Mouse (Mus musculus) midbrain, embryonic 12.5 days (tissue): ENCODE data around the gene Cd248. TPM values are rescaled to one million over a fixed set of nuclear protein-coding genes. Genes with fewer than 3 reads are reported as not detected.

Experiments
- ATAC-seq: fragments of 200-750 bp; cut with Nextera tagmentation; 2 replicates; pipeline ENCODE4 v1.8.0; 2017; ENCODE audit warnings: low read depth, moderate TSS enrichment, moderate library complexity; ENCODE audit not compliant: low FRiP score
- H3K27ac ChIP-seq: fragments of 300-500 bp; sonication (generic); replicated peaks from 2 replicates; pipeline ENCODE4 v1.5.1; 2016; ENCODE audit warnings: mild to moderate bottlenecking
- H3K27me3 ChIP-seq: fragments of 300-500 bp; sonication (generic); 2 replicates; pipeline ENCODE4 v1.6.1; 2016; ENCODE audit warnings: mild to moderate bottlenecking
- H3K36me3 ChIP-seq: fragments of 300-500 bp; sonication (generic); 2 replicates; pipeline ENCODE4 v1.6.1; 2016
- H3K4me1 ChIP-seq: fragments of 300-500 bp; sonication (generic); 2 replicates; pipeline ENCODE4 v1.6.1; 2016
- H3K4me2 ChIP-seq: fragments of 300-500 bp; sonication (generic); replicated peaks from 2 replicates; pipeline ENCODE4 v1.6.1; 2016; ENCODE audit warnings: mild to moderate bottlenecking, moderate library complexity
- H3K4me3 ChIP-seq: fragments of 300-500 bp; sonication (generic); 2 replicates; pipeline ENCODE4 v1.5.1; 2016; ENCODE audit warnings: mild to moderate bottlenecking
- H3K9ac ChIP-seq: fragments of 300-500 bp; sonication (generic); replicated peaks from 2 replicates; pipeline ENCODE4 v1.6.1; 2016; ENCODE audit warnings: mild to moderate bottlenecking, moderate library complexity
- H3K9me3 ChIP-seq: fragments of 300-500 bp; sonication (generic); 2 replicates; pipeline ENCODE4 v1.6.1; 2016; ENCODE audit warnings: mild to moderate bottlenecking
- WGBS: fragments of 180-500 bp; shearing (Covaris S2); methylation state at CpG from one replicate; pipeline ENCODE4 v1.1.7; 2016; 5-methylcytosine and 5-hydroxymethylcytosine counted together
- polyA plus RNA-seq: library from polyadenylated mRNA; unstranded; fragments of >200 nt; fragmentation: Nextera tagmentation; extraction: Ambion mirVana; gene quantifications from 2 replicates; pipeline ENCODE4 v1.2.1, GENCODE M21; 2016

The Cd248 gene
- polyA plus RNA-seq, 1 experiment from 2014 or later, result 31.5 TPM

DNA sequence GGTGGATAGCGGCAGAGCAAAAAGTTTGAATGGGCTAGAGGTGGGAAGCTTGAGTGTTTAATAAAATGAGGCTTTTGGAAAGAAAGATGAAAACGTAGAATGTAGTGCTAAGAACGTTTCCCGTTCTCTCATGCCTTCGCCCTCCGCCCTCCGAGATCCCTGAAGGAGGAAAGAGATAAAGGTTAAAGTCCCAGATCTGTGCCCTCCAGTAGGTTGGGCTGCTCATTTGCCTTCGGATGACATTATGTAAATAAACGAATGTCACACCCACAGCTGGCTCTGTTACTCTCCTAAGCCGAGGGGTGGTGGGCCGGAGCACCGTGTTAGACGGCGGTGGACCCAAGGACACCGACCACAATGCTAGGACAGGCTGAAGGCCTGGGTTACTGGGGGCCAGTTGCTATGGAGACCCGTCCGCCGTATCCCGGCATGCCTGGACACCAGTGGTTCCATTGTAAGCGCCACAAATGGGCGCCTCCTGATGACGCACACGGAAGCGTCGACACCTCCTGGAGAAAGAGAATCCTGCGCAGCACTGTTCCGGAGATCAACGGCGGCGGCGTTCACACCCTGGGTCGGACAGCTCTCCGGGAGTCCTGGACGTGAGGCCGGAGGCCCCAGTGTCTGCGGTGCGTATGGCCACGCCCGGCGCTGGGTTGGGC lies 26.9 kb upstream of the Cd248 start, which contains the start of gene Brms1:
Brms1 (plus strand) TSS at position 493 of the 662 bp plus-strand sequence.
- Histone ChIP-seq H3K4me1 (peaks cover 38% of the 10 kb centered on the region), H3K9ac (peak within 1 kb of the TSS; percentile 88), H3K36me3 (peaks cover 22% of the 10 kb centered on the region), H3K27ac (peak within 1 kb of the TSS; percentile 69), H3K4me3 (peak within 1 kb of the TSS; percentile 85), H3K9me3 (no peaks in the 10 kb centered on the region), H3K4me2 (peak within 1 kb of the TSS; percentile 100), H3K27me3 (peaks cover 7% of the 10 kb centered on the region; the same call in 1 of the 2 replicates)
- WGBS, result 7% methylated on average over 40 of the region's 40 CpGs
- ATAC-seq, result peak; percentile 87

DNA sequence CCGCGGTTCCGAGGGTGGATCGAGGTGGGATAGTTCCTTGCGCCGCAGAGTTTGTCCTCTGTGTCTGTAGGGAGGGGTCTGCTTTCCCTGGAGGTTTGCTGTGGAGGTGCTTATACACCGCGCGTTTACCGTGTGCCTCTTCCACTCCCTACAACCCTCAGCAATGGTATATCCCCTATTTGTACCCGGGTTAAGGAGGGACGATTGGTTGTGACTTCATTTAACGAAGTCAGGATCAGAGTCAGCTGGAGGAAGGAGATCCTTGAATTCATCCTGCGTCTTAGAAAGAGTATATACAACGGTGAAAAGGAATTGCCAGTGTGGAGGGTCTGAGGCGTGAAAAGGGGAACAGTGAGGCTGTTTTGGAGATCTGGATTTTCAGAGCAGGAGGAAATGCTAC lies 26.3 kb upstream of the Cd248 start:
- Histone ChIP-seq H3K9me3 (no peaks in the 10 kb centered on the region), H3K27me3 (peaks cover 7% of the 10 kb centered on the region; the same call in 1 of the 2 replicates), H3K27ac (peak overlapping the region; percentile 69), H3K4me3 (peak overlapping the region; percentile 85), H3K4me2 (peak overlapping the region; percentile 100), H3K9ac (peak overlapping the region; percentile 88), H3K36me3 (peaks cover 28% of the 10 kb centered on the region), H3K4me1 (peaks cover 38% of the 10 kb centered on the region)
- 3% methylated on average over 16 of the region's 16 CpGs for WGBS
- no peak for ATAC-seq

DNA sequence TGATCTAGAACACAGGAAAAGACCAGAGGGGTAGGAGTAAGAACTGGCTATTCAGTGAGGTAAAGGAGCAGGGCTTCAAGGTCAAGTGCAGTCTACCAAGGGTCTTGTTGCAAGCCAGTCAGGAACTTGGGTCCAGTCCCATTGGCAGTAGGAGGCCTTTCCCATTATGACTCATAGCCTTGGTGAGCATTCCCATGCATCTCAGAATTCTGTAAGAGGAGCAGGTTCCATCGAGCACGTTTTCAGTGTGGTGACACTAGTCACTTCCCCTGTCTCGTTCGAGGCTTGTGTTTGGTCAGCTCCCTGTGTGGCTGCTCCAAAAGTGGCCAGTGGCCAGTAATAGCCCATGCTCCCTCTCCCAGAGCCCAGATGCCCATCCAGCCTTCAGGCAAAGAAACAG lies 22.3 kb upstream of the Cd248 start:
- no peak overlapping the region for H3K9ac ChIP-seq
- H3K4me2 ChIP-seq, result no peak overlapping the region
- peaks cover 58% of the 10 kb centered on the region for H3K36me3 ChIP-seq
- no peak overlapping the region for H3K4me3 ChIP-seq
- H3K27me3 ChIP-seq, result peaks cover 11% of the 10 kb centered on the region
- H3K9me3 ChIP-seq, result no peaks in the 10 kb centered on the region
- no peak for ATAC-seq
- 86% methylated on average over 4 of the region's 4 CpGs for WGBS
- H3K4me1 ChIP-seq, result peaks cover 32% of the 10 kb centered on the region
- H3K27ac ChIP-seq, result no peak overlapping the region

DNA sequence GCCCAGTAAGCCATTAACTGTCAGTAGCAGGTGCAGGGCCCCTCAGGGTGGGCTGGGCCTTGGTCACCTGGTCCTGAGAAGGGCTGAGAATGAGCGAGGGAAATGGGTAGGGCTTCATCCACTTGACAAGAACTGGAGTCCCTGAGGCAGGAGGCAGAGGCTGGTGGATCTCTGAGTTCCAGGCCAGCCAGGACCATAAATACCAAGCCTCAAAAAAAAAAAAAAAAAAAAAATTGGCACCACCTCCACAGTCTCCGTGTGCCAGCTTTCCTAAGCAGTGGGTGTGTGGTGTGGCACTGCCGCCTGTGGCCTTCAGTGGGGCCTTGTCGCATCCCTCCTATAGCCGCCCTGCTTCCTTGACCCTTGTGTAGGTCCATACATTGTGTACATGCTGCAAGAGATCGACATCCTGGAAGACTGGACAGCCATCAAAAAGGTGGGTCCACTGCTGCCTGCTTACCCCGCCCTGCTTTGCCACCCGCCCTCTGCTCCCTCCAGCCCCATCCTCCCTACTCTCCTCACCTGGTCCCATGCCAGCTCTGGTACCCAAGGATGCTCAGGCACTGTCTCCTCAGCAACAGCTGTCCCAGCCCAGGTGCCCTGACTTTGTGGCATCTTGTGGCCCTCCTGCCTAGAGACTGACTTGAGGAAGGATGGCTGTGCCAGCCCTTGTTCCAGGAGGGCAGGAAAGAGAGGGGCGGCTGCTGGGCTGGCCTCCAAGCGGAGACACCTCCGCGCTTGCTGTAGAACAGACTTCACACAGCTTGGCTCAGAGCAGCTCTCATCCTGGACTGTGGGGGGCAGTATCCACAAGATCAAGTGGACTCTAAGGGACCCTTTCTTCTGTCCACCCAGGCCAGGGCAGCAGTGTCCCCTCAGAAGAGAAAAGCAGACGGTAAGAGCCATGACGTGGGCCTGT lies 19.5 kb upstream of the Cd248 start:
- peaks cover 51% of the 10 kb centered on the region for H3K36me3 ChIP-seq
- no peak for ATAC-seq
- H3K9me3 ChIP-seq, result no peaks in the 10 kb centered on the region
- H3K9ac ChIP-seq, result no peak overlapping the region
- 80% methylated on average over 14 of the region's 14 CpGs for WGBS
- H3K4me2 ChIP-seq, result no peak overlapping the region
- H3K27ac ChIP-seq, result no peak overlapping the region
- H3K4me1 ChIP-seq, result peaks cover 25% of the 10 kb centered on the region
- H3K27me3 ChIP-seq, result peaks cover 39% of the 10 kb centered on the region
- no peak overlapping the region for H3K4me3 ChIP-seq

DNA sequence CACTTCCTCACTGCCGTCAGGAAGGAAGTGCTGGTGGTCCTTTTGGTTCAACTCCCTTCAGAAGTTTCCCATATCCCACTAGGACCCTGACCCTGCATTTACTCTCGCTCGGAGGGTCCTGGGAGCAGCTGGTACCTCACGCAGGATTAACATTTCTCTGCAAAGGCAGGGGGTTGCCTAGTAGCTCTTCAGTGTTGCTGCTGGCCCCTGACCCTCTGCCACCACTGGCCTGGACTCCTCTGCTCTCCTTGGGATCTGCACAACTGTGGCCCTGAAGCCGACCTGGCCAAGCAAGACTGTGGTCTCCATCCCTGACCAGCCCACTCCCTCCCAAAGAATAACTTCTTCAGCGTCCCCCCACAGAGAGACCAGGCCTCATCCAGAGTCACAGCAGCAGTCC lies 18.6 kb upstream of the Cd248 start:
- peaks cover 25% of the 10 kb centered on the region for H3K4me1 ChIP-seq
- WGBS, result 42% methylated on average over 6 of the region's 6 CpGs
- H3K27me3 ChIP-seq, result peaks cover 49% of the 10 kb centered on the region
- H3K9me3 ChIP-seq, result no peaks in the 10 kb centered on the region
- no peak overlapping the region for H3K4me2 ChIP-seq
- ATAC-seq, result no peak
- no peak overlapping the region for H3K9ac ChIP-seq
- no peak overlapping the region for H3K4me3 ChIP-seq
- peak overlapping the region; percentile 15; the same call in 1 of the 2 replicates for H3K27ac ChIP-seq
- H3K36me3 ChIP-seq, result peaks cover 43% of the 10 kb centered on the region

DNA sequence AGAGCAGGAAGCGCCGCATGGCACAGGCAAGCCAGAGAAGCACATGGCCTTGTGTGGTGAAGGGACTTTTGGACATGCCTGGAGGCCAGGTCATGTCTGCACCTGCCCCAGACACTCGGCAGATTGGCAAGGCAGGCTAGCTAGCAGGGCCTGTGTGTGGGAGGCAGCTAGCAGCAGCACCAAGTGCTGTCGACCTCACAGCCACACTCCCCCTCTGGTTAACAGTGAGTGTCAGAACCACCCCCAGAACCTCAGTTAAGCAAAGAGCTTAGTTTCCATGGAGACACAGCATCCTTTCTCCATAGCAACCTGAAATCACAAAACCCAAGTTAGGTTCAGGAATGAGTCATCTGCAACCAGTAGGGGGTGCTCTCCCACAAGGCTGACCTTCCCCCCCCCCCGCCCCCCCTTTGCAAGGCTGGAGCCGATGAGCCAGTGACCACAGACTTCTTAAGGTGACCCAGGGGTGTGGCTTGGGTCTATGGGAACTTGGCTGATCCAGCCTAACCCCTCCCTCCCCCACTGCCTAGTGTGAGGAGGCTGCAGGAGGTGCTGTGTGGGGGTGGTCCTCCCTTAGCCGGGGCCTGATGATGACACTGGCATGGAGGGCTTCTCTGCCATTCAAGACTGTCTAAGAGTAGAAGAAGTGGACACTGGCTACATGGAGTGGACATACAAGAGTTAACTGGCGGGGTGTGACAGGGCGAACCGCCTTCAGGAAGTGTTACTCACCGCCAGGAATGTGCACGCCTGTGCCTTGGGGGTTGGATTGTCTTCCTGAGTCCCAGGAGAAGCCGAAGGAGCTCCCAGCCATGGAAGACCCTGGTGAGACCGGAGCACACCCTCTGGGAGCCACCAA lies 17.6 kb upstream of the Cd248 start, which contains the start of gene Rin1:
Rin1 (plus strand) TSS at position 435 of the 859 bp plus-strand sequence.
- 14% methylated on average over 14 of the region's 14 CpGs for WGBS
- Histone ChIP-seq H3K36me3 (peaks cover 42% of the 10 kb centered on the region), H3K4me2 (peak within 1 kb of the TSS; percentile 11; the same call in 1 of the 2 replicates), H3K4me3 (peak within 1 kb of the TSS; percentile 6; the same call in 1 of the 2 replicates), H3K4me1 (peaks cover 25% of the 10 kb centered on the region), H3K9me3 (no peaks in the 10 kb centered on the region), H3K9ac (0 out of 2 replicates have a peak within 1 kb of the TSS, but pooled peaks have one; percentile 28), H3K27ac (peak within 1 kb of the TSS; percentile 15; the same call in 1 of the 2 replicates), H3K27me3 (peaks cover 58% of the 10 kb centered on the region)
- peak; percentile 50 for ATAC-seq

DNA sequence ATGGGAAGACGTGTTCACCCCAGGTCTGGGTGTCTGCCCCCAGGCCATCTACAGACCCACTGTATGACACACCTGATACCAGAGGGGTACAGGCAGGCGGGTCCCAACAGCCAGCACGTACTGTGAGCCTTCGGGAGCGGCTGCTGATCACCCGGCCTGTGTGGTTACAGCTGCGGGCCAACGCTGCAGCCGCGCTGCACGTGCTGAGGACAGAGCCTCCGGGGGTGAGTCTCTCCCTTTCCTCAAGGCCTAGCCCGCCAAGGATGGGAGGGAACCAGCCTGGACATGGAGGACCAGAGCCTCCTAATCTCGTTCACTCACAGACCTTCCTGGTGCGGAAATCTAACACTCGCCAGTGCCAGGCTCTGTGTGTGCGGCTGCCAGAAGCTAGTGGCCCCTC lies 16.8 kb upstream of the Cd248 start:
- Histone ChIP-seq H3K4me2 (peak overlapping the region; percentile 11; the same call in 1 of the 2 replicates), H3K4me3 (peak overlapping the region; percentile 6; the same call in 1 of the 2 replicates), H3K4me1 (peaks cover 25% of the 10 kb centered on the region), H3K27ac (no peak overlapping the region), H3K27me3 (peaks cover 60% of the 10 kb centered on the region), H3K36me3 (peaks cover 35% of the 10 kb centered on the region), H3K9me3 (no peaks in the 10 kb centered on the region), H3K9ac (no peak overlapping the region)
- ATAC-seq, result peak; percentile 8; the same call in 1 of the 2 replicates
- WGBS, result 6% methylated on average over 17 of the region's 17 CpGs

DNA sequence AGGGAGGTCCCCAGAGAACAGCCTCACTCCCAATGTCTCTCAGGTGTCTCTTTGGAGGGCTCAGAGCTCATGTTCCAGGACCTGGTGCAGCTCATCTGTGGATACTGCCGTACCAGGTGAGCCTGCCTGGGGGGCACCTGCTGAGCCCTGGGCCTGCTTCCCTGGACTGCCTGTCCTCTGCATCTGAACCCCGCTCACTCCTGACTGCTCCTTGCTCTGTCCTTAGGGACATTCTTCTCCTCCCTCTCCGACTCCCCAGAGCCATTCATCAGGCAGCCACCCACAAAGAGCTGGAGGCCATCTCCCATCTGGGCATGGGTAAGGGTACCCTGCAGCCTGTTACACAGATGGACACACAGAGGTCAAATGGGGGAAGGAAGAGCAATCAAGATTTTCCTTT lies 16.4 kb upstream of the Cd248 start:
- no peak for ATAC-seq
- H3K36me3 ChIP-seq, result peaks cover 31% of the 10 kb centered on the region
- no peak overlapping the region for H3K27ac ChIP-seq
- no peak overlapping the region for H3K9ac ChIP-seq
- H3K4me3 ChIP-seq, result no peak overlapping the region
- no peaks in the 10 kb centered on the region for H3K9me3 ChIP-seq
- H3K4me1 ChIP-seq, result peaks cover 30% of the 10 kb centered on the region
- peak overlapping the region; percentile 11; the same call in 1 of the 2 replicates for H3K4me2 ChIP-seq
- peaks cover 60% of the 10 kb centered on the region for H3K27me3 ChIP-seq
- 43% methylated on average over 3 of the region's 3 CpGs for WGBS

DNA sequence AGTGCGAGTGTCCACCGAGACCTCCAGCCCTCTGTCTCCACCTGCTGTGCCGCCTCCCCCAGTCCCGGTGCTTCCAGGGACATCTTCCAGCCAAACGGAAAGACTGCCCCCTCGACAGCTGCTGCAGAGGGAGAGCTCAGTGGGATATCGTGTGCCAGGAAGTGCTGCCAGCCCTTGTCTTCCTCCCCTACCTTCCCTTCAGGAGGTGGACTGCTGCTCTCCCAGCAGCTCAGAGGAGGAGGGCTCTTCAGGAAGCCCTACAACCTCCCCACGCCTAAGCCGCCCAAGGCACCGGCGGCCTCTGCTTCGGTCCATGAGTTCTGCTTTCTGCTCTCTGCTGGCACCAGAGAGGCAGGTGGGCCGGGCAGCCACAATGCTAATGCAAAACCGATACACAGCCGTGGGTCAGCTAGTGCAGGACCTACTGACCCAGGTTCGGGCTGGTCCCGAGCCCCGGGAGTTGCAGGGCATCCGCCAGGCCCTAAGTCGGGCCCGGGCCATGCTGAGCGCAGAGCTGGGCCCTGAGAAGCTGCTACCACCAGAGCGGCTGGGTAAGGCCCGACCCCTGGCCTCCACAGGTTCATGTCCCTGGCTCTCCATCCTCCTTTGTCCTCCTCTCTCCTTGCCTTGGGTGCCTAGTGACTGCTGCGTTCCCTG lies 15.6 kb upstream of the Cd248 start:
- H3K36me3 ChIP-seq, result peaks cover 23% of the 10 kb centered on the region
- H3K9me3 ChIP-seq, result no peaks in the 10 kb centered on the region
- peaks cover 31% of the 10 kb centered on the region for H3K4me1 ChIP-seq
- WGBS, result 22% methylated on average over 25 of the region's 25 CpGs
- H3K9ac ChIP-seq, result no peak overlapping the region
- ATAC-seq, result no peak
- no peak overlapping the region for H3K27ac ChIP-seq
- no peak overlapping the region for H3K4me3 ChIP-seq
- H3K27me3 ChIP-seq, result peaks cover 60% of the 10 kb centered on the region
- no peak overlapping the region for H3K4me2 ChIP-seq

DNA sequence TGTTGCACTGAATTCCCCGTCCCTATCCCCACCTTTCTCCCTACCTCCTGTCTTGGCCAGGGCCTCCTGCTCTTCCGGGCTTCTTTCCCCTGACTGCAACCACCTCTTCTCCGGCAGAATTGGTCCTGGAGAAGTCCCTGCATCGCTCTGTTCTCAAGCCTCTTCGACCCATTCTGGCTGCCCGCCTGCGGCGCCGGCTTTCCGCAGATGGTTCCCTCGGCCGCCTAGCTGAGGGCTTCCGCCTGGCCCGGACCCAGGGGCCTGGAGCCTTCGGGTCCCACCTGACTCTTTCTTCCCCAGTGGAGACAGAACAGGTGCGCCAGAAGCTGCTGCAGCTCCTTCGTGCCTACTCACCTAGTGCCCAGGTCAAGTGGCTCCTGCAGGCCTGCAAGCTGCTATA lies 15.0 kb upstream of the Cd248 start:
- Histone ChIP-seq H3K9me3 (no peaks in the 10 kb centered on the region), H3K4me2 (no peak overlapping the region), H3K4me1 (peaks cover 31% of the 10 kb centered on the region), H3K36me3 (peaks cover 17% of the 10 kb centered on the region), H3K27ac (no peak overlapping the region), H3K27me3 (peaks cover 60% of the 10 kb centered on the region), H3K9ac (no peak overlapping the region), H3K4me3 (no peak overlapping the region)
- no peak for ATAC-seq
- 61% methylated on average over 17 of the region's 17 CpGs for WGBS

DNA sequence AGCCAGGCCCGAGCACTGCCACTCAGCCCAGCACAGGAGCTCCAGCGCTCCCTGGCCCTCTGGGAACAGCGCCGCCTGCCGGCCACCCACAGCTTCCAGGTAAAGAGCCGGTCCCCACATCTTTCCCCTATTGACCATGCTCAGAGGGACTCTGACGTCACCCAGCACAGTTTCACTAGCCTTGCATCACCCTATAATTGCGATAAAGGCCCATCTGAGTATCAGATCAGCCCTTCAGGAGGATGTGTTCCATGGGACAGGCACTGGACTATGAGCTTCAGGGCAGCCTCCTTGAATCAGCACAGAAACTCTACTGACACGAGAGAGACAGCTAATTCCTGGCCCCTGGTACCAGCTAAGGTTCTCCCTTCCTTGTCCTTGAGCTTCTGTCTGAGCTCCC lies 14.0 kb upstream of the Cd248 start:
- peaks cover 66% of the 10 kb centered on the region for H3K27me3 ChIP-seq
- no peak overlapping the region for H3K4me2 ChIP-seq
- H3K9ac ChIP-seq, result no peak overlapping the region
- peaks cover 8% of the 10 kb centered on the region for H3K36me3 ChIP-seq
- no peak overlapping the region for H3K27ac ChIP-seq
- peaks cover 36% of the 10 kb centered on the region for H3K4me1 ChIP-seq
- no peak overlapping the region for H3K4me3 ChIP-seq
- no peak for ATAC-seq
- WGBS, result 15% methylated on average over 9 of the region's 9 CpGs
- H3K9me3 ChIP-seq, result no peaks in the 10 kb centered on the region
